Mouse (Mus musculus): ENCODE measurements around the gene Cit.
A peak's percentile ranks its signal among the peaks of the same experiment; 100 is the strongest.

GRCm38 (mm10) chr5:115844766-115845634, at the start of gene Cit:
- no peak for TF ChIP-seq CTCF (IDR thresholded peaks at IDR 0.05; ENCODE audit: control insufficient read depth, insufficient read depth, insufficient replicate concordance, low read depth, low read length)
- peak; percentile 73 for TF ChIP-seq POLR2A (IDR thresholded peaks at IDR 0.05; ENCODE audit: control insufficient read depth, low read depth, low read length)

Data from testis, adult 2 months (tissue).